7 mouse cellular contexts compared by ENCODE assay signal in the genomic region with DNA sequence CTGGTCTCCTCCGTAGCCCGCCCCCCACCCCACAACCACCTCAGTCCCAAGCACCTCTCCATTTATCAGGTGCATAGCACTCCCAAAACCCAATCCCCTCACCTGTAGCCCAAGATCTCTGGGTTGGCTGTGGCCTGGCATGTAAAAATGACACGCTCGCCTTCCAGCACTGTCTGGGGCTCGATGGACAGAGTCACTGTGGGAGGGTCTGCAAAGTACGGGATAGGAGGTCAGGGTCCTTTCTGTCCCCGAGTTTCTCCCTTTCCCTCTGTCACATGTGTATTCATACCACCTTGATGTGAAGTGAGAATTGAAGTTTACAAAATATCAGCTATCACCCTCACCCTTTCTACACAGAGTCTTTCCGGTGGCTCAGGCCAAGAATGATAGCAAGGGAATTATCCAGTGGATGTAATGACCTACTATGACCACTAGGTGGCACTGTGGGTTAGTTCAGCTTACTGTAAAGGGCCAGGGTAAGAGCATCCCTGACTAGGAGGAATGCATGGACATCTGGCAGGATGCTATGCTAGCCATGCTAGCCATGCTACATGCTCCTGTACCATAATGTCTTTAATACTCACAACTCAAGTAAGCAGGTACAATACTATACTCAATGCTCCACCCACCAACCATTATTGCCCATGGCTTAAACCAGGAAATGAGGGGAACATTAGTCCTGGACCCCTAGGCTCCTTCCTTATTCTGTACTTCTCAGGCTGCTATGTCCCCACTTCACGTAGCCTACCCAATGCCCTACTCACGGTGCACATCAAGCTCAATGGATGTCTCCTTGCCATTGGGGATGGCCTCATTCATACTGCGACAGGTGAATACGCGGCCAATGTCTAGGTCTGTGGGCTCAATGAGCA.
DNase-seq lines count a peak whose midpoint lies in the region; ATAC-seq and TF ChIP-seq lines count a peak whose summit lies in the region.

No protein-coding gene starts in this region.

- TF ChIP-seq CTCF in Patski (IDR thresholded peaks at IDR 0.05) = no peak
- peak; percentile 99 for TF ChIP-seq CTCF in forebrain, postnatal 0 days (IDR thresholded peaks at IDR 0.05; ENCODE audit: low read depth)

- H3K9ac ChIP-seq in forebrain, postnatal 0 days = no peak overlapping the region
- H3K9ac ChIP-seq in hindbrain, embryonic 13.5 days = no peak overlapping the region

- CTCF ChIA-PET in Patski (lab: Charles Lee) = interaction anchor here (0.8 to 5.6 kb wide), 18 partner anchors 8 to 90 kb away, joined by 3 to 73 read pairs (median 5); partner anchors contain the start of gene Kirrel

- POLR2A ChIA-PET in Patski (lab: Charles Lee) = interaction anchor here (0.8 to 3.0 kb wide), 4 partner anchors 67 to 87 kb away, joined by 3 to 12 read pairs (median 6); partner anchors contain the start of gene Kirrel

- H3K9me3 ChIP-seq in forebrain, postnatal 0 days (ENCODE audit: low read length) = no peaks in the 10 kb centered on the region
- no peaks in the 10 kb centered on the region for H3K9me3 ChIP-seq in hindbrain, embryonic 13.5 days

- peak; percentile 63 for ATAC-seq in Patski
- ATAC-seq in forebrain, postnatal 0 days = peak; percentile 88
- peak; percentile 85 for ATAC-seq in hindbrain, embryonic 13.5 days (ENCODE audit: low FRiP score)

- H3K4me2 ChIP-seq in forebrain, postnatal 0 days (ENCODE audit: low read depth) = no peak overlapping the region
- no peak overlapping the region for H3K4me2 ChIP-seq in hindbrain, embryonic 13.5 days

- in situ Hi-C loops in Patski (cut with MboI; ENCODE audit: low pct_unique_long_range_greater_than_20kb) = loop anchor here (5.0 kb wide), 1 partner anchor 87 kb away; no protein-coding TSS in a partner anchor

- H3K4me1 ChIP-seq in forebrain, postnatal 0 days (ENCODE audit: insufficient read depth) = no peaks in the 10 kb centered on the region
- H3K4me1 ChIP-seq in hindbrain, embryonic 13.5 days (replicated peaks) = peaks cover 28% of the 10 kb centered on the region

- no peaks in the 10 kb centered on the region for H3K27me3 ChIP-seq in Patski
- no peaks in the 10 kb centered on the region for H3K27me3 ChIP-seq in forebrain, postnatal 0 days (ENCODE audit: insufficient read depth, low read length)
- no peaks in the 10 kb centered on the region for H3K27me3 ChIP-seq in hindbrain, embryonic 13.5 days

- no peak overlapping the region for H3K27ac ChIP-seq in forebrain, postnatal 0 days (ENCODE audit: low read depth, low read length)
- no peak overlapping the region for H3K27ac ChIP-seq in hindbrain, embryonic 13.5 days

- peaks cover 10% of the 10 kb centered on the region; the same call in 1 of the 2 replicates for H3K36me3 ChIP-seq in forebrain, postnatal 0 days (ENCODE audit: insufficient read depth)
- H3K36me3 ChIP-seq in hindbrain, embryonic 13.5 days = peaks cover 25% of the 10 kb centered on the region

- WGBS in forebrain, postnatal 0 days = 76% methylated on average over 13 of the region's 13 CpGs
- WGBS in hindbrain, embryonic 13.5 days = 78% methylated on average over 13 of the region's 13 CpGs

- DNase-seq in Patski (ENCODE audit: low read depth, low spot score) = no peak
- DNase-seq in cerebellum, adult 18-20 months = peak; percentile 59 to 60
- DNase-seq in forebrain, postnatal 0 days = peak; percentile 89
- DNase-seq in layer of hippocampus, postnatal 14 days (ENCODE audit: low spot score in 2 of 2) = peak; percentile 73 to 88
- DNase-seq in lung, postnatal 14 days = peak; percentile 79
- DNase-seq in right cerebral cortex, adult 18-20 months = peak; percentile 69

- H3K4me3 ChIP-seq in forebrain, postnatal 0 days (ENCODE audit: low read depth, low read length) = no peak overlapping the region
- no peak overlapping the region for H3K4me3 ChIP-seq in hindbrain, embryonic 13.5 days
